Mouse (Mus musculus) limb, embryonic 14.5 days (tissue): ENCODE data around the gene Cep85l. TPM values are rescaled to one million over a fixed set of nuclear protein-coding genes. Genes with fewer than 3 reads are reported as not detected.
A peak's percentile ranks its signal among the peaks of the same experiment; 100 is the strongest.

Experiments
- ATAC-seq: fragments of 200-750 bp; cut with Nextera tagmentation; 2 replicates; pipeline ENCODE4 v1.8.0; 2017; ENCODE audit warnings: low read depth, moderate number of reproducible peaks, moderate TSS enrichment; ENCODE audit not compliant: low FRiP score
- DNase-seq: peaks from one replicate; pipeline ENCODE4 v3.0.0-alpha.2; 2015; ENCODE audit warnings: low spot score
- H3K27ac ChIP-seq: fragments of 300-500 bp; sonication (generic); replicated peaks from 2 replicates; pipeline ENCODE4 v1.5.1; 2014; ENCODE audit warnings: low read depth, mild to moderate bottlenecking, low read length, moderate library complexity, mixed read lengths
- H3K27me3 ChIP-seq: fragments of 300-500 bp; sonication (generic); 2 replicates; pipeline ENCODE4 v1.6.1; 2014; ENCODE audit warnings: low read length, mixed read lengths; ENCODE audit not compliant: control insufficient read depth, insufficient read depth
- H3K36me3 ChIP-seq: fragments of 300-500 bp; sonication (generic); 2 replicates; pipeline ENCODE4 v1.6.1; 2014; ENCODE audit warnings: mild to moderate bottlenecking, low read length, moderate library complexity, mixed read lengths; ENCODE audit not compliant: control insufficient read depth, insufficient read depth
- H3K4me1 ChIP-seq: fragments of 300-500 bp; sonication (generic); 2 replicates; pipeline ENCODE4 v1.6.1; 2014; ENCODE audit warnings: antibody characterized with exemption, low read length, mixed read lengths; ENCODE audit not compliant: control insufficient read depth, insufficient read depth
- H3K4me2 ChIP-seq: fragments of 300-500 bp; sonication (generic); replicated peaks from 2 replicates; pipeline ENCODE4 v1.6.1; 2014; ENCODE audit warnings: low read depth, mild to moderate bottlenecking, low read length, moderate library complexity; ENCODE audit not compliant: severe bottlenecking
- H3K4me3 ChIP-seq: fragments of 300-500 bp; sonication (generic); replicated peaks from 2 replicates; pipeline ENCODE4 v1.5.1; 2014; ENCODE audit warnings: low read length
- H3K9ac ChIP-seq: fragments of 300-500 bp; sonication (generic); 2 replicates; pipeline ENCODE4 v1.6.1; 2014; ENCODE audit warnings: mild to moderate bottlenecking, low read depth, low read length, moderate library complexity; ENCODE audit not compliant: severe bottlenecking
- H3K9me3 ChIP-seq: fragments of 300-500 bp; sonication (generic); 2 replicates; pipeline ENCODE4 v1.6.1; 2016; ENCODE audit warnings: low read length; ENCODE audit not compliant: control insufficient read depth
- POLR2A ChIP-seq: fragments of 200-500 bp; IDR thresholded peaks from 2 replicates; pipeline ENCODE4 v1.8.0; 2012; ENCODE audit warnings: inconsistent platforms, mild to moderate bottlenecking, moderate library complexity, borderline replicate concordance; ENCODE audit not compliant: insufficient read depth, insufficient read length; ENCODE audit errors: extremely low read depth
- WGBS: fragments of 180-500 bp; shearing (Covaris S2); extraction: QIAGEN DNeasy Blood & Tissue Kit; methylation state at CpG from one replicate; pipeline ENCODE4 v1.1.7; 2014; 5-methylcytosine and 5-hydroxymethylcytosine counted together
- polyA plus RNA-seq, 2 experiments: library from polyadenylated mRNA; depleted of rRNA in 1 of 2; stranded (reverse) in 1 of 2; unstranded in 1 of 2; fragments of >200 nt; fragmentation: Nextera tagmentation in 1 of 2; extraction: Ambion mirVana in 1 of 2; gene quantifications; 2 replicates each; pipeline versions ENCODE4 v1.2.1 to v1.2.3; 2012 to 2014

The Cep85l gene
- polyA plus RNA-seq, 2 experiments, result 8.1 to 9.9 TPM

DNA sequence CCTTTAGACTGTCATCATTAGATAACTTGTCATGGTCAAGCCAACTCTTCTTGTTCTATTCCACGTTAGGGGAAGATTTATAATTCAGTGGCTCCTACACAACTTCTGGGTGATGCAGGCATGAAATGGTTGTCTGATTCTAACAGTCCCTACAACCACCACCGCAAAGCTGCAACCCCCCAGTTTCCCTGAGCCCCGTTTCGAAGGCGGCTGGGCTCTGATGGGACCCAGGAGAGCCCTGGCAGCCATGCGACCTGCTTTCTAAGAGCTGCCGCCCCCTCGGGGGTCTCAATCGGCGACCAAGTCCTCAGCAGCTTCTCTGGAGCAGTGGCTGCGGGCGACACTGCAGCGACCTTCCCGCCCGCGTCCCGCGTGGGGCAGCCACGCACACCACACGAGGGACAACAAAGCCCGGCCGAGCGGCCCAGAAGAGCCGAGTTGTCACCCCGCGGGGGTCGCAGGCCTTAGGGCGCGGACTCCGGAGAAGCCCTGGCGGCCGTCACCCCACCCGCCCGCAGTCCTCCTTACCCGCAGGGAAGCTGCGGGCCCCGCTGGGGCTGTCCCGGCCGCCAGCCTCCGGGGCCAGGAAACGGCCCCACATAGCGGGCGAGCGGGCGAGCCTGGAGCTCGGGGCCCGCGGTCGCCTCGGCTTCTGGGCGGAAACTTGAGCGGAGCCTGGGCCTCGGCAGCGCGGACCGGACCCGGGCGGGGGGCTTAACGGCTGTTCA is 602 bp downstream of the Cep85l start:
- Histone ChIP-seq H3K27me3 (no peaks in the 10 kb centered on the region), H3K4me3 (peak overlapping the region; percentile 95), H3K4me2 (peak overlapping the region; percentile 59), H3K27ac (peak overlapping the region; percentile 98), H3K9ac (peak overlapping the region; percentile 98), H3K36me3 (no peaks in the 10 kb centered on the region), H3K4me1 (peaks cover 21% of the 10 kb centered on the region), H3K9me3 (no peaks in the 10 kb centered on the region)
- ATAC-seq, result peak; percentile 81
- DNase-seq, result peak; percentile 49
- TF ChIP-seq POLR2A, result no peak
- under 1% methylated on average over 33 of the region's 59 CpGs for WGBS

DNA sequence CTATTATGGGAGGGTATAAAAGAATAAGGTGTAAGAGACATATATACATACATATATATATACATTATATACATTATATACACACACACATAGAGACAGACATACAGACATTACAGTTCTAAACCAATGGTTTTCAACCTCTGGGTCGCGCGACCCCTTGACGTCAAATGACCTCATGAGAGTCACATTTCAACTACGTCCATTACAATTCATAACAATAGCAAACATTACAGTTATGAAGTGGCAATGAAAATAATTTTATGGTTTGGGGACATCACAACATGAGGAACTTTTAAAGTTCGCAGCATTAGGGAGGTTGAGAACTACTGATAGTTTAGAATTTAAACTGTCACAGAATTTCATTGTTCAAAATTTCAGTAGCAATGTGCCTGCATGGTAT is 1.5 kb downstream of the Cep85l start:
- Histone ChIP-seq H3K36me3 (no peaks in the 10 kb centered on the region), H3K27me3 (no peaks in the 10 kb centered on the region), H3K4me3 (peak overlapping the region; percentile 95), H3K27ac (no peak overlapping the region), H3K4me1 (peaks cover 21% of the 10 kb centered on the region), H3K9ac (peak overlapping the region; percentile 98), H3K9me3 (0 out of 2 replicates have a peak, but pooled peaks cover 4% of the 10 kb centered on the region), H3K4me2 (peak overlapping the region; percentile 59)
- no peak for TF ChIP-seq POLR2A
- DNase-seq, result no peak
- WGBS, result 68% methylated on average over 6 of the region's 6 CpGs
- ATAC-seq, result no peak

DNA sequence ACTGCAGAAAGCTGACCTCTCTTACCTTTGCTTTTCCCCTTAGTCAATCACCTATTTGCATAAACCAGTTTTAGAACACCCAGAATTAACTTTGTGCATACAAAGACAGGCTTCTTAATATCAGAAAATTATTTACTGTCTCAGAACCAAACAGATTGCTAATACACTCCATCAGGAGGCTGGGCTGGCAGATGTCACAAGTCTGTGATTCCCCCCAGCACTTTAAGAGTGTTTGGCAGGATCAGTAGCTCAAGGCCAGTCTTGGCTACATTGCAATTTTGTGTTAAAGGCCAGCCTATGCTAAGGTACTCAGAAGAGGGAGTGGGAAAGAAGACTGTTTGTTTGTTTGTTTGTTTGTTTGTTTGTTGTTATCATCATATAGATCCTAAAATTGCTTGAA is 2.7 kb downstream of the Cep85l start:
- Histone ChIP-seq H3K9ac (no peak overlapping the region), H3K4me3 (0 out of 2 replicates have a peak overlapping the region, but pooled peaks have one; percentile 1), H3K27ac (no peak overlapping the region), H3K4me2 (peak overlapping the region; percentile 26; the same call in 1 of the 2 replicates), H3K9me3 (peaks cover 12% of the 10 kb centered on the region; the same call in 1 of the 2 replicates), H3K36me3 (no peaks in the 10 kb centered on the region), H3K4me1 (peaks cover 21% of the 10 kb centered on the region), H3K27me3 (no peaks in the 10 kb centered on the region)
- ATAC-seq (no peak), DNase-seq (no peak)
- TF ChIP-seq POLR2A, result no peak

DNA sequence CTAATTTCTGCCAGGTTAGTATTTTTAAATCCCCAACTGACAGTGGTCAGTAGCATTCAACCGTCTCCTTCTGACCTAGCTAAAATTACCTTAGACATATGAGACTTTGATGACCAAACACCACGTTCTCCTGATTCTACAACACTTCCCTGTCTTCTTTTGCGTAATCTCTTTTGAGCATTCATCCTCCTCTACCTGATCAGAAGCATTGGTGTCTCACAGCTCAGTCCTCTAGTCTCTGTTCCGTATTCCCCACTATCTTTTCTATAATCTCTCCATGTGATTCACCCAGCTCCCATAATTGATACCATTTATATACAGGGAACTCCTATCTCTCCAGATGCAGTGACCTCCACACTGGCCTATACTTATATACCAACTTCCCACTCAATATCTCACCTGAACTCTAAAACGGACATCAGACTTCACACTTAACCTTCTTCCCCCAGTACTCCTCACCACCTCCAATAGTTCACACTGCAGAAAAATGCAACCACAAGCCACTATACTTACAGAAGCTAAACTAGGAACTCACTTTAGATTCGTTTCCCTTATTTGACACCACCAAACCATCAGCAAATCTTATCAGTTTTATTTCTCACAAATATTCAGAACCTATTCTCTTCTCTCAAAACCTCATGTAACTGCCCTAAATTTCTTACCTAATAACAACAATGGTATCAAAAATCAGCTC is 5.7 kb downstream of the Cep85l start:
- Histone ChIP-seq H3K27ac (no peak overlapping the region), H3K9me3 (peaks cover 26% of the 10 kb centered on the region), H3K9ac (no peak overlapping the region), H3K4me1 (peaks cover 17% of the 10 kb centered on the region), H3K4me2 (no peak overlapping the region), H3K36me3 (peaks cover 14% of the 10 kb centered on the region; the same call in 1 of the 2 replicates), H3K27me3 (no peaks in the 10 kb centered on the region), H3K4me3 (no peak overlapping the region)
- no peak for TF ChIP-seq POLR2A
- no peak for ATAC-seq
- DNase-seq, result no peak
- 93% methylated on average over 6 of the region's 6 CpGs for WGBS

- peaks cover 14% of the 10 kb centered on the region; the same call in 1 of the 2 replicates for H3K36me3 ChIP-seq
- no peak overlapping the region for H3K9ac ChIP-seq
- no peak for TF ChIP-seq POLR2A
- no peaks in the 10 kb centered on the region for H3K27me3 ChIP-seq
- WGBS, result 84% methylated on average over 2 of the region's 2 CpGs
- peaks cover 15% of the 10 kb centered on the region for H3K9me3 ChIP-seq
- no peaks in the 10 kb centered on the region for H3K4me1 ChIP-seq
- H3K27ac ChIP-seq, result no peak overlapping the region
- no peak overlapping the region for H3K4me2 ChIP-seq
- DNase-seq (no peak), ATAC-seq (no peak)
- no peak overlapping the region for H3K4me3 ChIP-seq
Observed at GRCm38 (mm10) chr10:53367265-53367664, 12.5 kb downstream of the Cep85l start.
